Mouse (Mus musculus): ENCODE data around the gene Ndufs3.

DNA sequence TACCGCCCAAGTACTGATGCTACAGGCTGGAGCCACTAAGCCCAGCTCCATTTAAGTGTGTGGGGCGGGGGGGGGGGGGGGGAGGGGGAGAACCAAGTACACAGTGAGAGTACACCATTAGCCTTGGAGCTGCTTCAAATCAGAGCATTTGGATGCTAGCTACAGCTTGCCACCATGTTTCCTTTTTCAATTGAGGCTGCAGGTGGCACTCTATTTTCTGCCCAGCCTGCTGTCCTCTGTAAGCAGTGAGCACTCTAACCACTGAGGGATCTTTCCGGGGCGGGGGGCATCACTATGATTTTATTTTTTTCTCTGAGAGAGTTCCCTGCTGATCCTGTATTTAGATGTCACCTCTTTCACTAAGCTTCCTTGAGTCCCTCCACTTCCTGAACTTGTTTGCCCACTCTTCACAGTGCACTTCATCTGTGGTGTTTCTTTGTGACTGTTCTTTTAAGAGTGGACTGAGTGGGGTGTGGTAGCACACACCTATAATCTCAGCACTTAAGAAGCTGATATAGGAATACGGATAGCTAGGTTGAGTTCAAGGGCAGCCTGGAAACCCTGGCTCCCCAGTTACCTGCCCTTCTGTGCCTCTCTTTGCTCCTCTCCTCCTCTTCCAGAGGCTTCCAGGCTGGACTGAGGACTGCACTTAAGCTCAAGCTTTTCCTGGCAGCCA is 26.9 kb downstream of the Ndufs3 start:
- TF ChIP-seq CTCF (IDR thresholded peaks at IDR 0.05; ENCODE audit: extremely low read depth, insufficient read depth, insufficient read length, insufficient replicate concordance) (no peak), POLR2A (IDR thresholded peaks at IDR 0.05; ENCODE audit: low read depth, low read length) (no peak)

Measured in spleen, adult 2 months (tissue).